Mouse (Mus musculus) E14TG2a.4 (cell line): ENCODE measurements around the gene Adam17.

Source experiments
- CTCF ChIP-seq: conservative IDR thresholded peaks from 2 replicates; pipeline ENCODE4 v1.5.1; 2014; ENCODE audit warnings: low read length
- NANOG ChIP-seq: IDR thresholded peaks from 2 replicates; pipeline ENCODE4 v1.6.1; 2014; ENCODE audit warnings: borderline replicate concordance, low read length, mixed read lengths

DNA sequence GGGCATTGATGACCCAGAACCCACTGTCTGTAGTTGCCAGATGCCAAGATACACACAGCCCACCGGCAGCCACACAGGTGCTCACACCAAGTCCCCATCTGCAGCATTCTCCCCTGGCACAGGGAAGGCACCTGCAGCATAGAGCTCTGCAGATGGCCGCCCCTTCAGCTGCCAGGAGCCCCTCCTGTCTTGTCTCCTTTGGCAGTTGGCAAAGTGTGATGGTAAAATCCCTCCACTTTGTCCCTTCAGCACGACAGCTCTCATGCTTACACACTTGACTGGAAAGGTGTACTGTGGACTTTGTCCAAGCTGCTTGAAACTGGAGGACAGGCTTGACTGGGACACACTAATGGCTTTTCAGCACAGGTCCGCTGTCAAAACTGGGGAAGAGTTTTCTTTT is 53.1 kb downstream of the Adam17 start:
- TF ChIP-seq CTCF (no peak), NANOG (no peak)
